Mouse (Mus musculus) lung, embryonic 15.5 days (tissue): ENCODE measurements around the gene Pitpnc1. TPM values are rescaled to one million over a fixed set of nuclear protein-coding genes. Genes with fewer than 3 reads are reported as not detected.

Source experiments
- ATAC-seq: fragments of 200-750 bp; cut with Nextera tagmentation; 2 replicates; pipeline ENCODE4 v1.8.0; 2017; ENCODE audit warnings: moderate number of reproducible peaks, borderline replicate concordance; ENCODE audit not compliant: low FRiP score, low TSS enrichment; ENCODE audit errors: extremely low read depth
- H3K27ac ChIP-seq: fragments of 300-500 bp; sonication (generic); 2 replicates; pipeline ENCODE4 v1.5.1; 2015; ENCODE audit warnings: moderate library complexity, mild to moderate bottlenecking, inconsistent platforms
- H3K27me3 ChIP-seq: fragments of 300-500 bp; sonication (generic); 2 replicates; pipeline ENCODE4 v1.6.1; 2015; ENCODE audit warnings: inconsistent platforms
- H3K36me3 ChIP-seq: fragments of 300-500 bp; sonication (generic); 2 replicates; pipeline ENCODE4 v1.6.1; 2015; ENCODE audit warnings: inconsistent platforms
- H3K4me1 ChIP-seq: fragments of 300-500 bp; sonication (generic); 2 replicates; pipeline ENCODE4 v1.6.1; 2015; ENCODE audit warnings: inconsistent platforms
- H3K4me2 ChIP-seq: fragments of 300-500 bp; sonication (generic); 2 replicates; pipeline ENCODE4 v1.6.1; 2015; ENCODE audit warnings: inconsistent platforms, mild to moderate bottlenecking, moderate library complexity
- H3K4me3 ChIP-seq: fragments of 300-500 bp; sonication (generic); 2 replicates; pipeline ENCODE4 v1.5.1; 2015; ENCODE audit warnings: mild to moderate bottlenecking, inconsistent platforms
- H3K9ac ChIP-seq: fragments of 300-500 bp; sonication (generic); 2 replicates; pipeline ENCODE4 v1.6.1; 2015; ENCODE audit warnings: inconsistent platforms
- H3K9me3 ChIP-seq: fragments of 300-500 bp; sonication (generic); 2 replicates; pipeline ENCODE4 v1.6.1; 2016; ENCODE audit warnings: inconsistent platforms
- WGBS: fragments of 180-500 bp; shearing (Covaris S2); methylation state at CpG from one replicate; pipeline ENCODE4 v1.1.7; 2015; 5-methylcytosine and 5-hydroxymethylcytosine counted together
- polyA plus RNA-seq: library from polyadenylated mRNA; unstranded; fragments of >200 nt; fragmentation: Nextera tagmentation; extraction: Ambion mirVana; gene quantifications from 2 replicates; pipeline ENCODE4 v1.2.1, GENCODE M21; 2015

Gene Pitpnc1
- polyA plus RNA-seq, 1 experiment from 2014 or later, result 16.7 TPM

- H3K9ac ChIP-seq, result no peak overlapping the region
- no peaks in the 10 kb centered on the region for H3K9me3 ChIP-seq
- H3K36me3 ChIP-seq, result no peaks in the 10 kb centered on the region
- no peak for ATAC-seq
- WGBS, result 84% methylated on average over 7 of the region's 7 CpGs
- H3K4me2 ChIP-seq, result no peak overlapping the region
- no peaks in the 10 kb centered on the region for H3K27me3 ChIP-seq
- H3K27ac ChIP-seq, result no peak overlapping the region
- no peaks in the 10 kb centered on the region for H3K4me1 ChIP-seq
- H3K4me3 ChIP-seq, result no peak overlapping the region
Measured at GRCm38 (mm10) chr11:107251460-107251859, 219.0 kb downstream of the Pitpnc1 start.

GRCm38 (mm10) chr11:107250882-107251281 lies 219.6 kb downstream of the Pitpnc1 start:
- Histone ChIP-seq H3K4me3 (no peak overlapping the region), H3K4me1 (no peaks in the 10 kb centered on the region), H3K4me2 (no peak overlapping the region), H3K27me3 (no peaks in the 10 kb centered on the region), H3K9me3 (no peaks in the 10 kb centered on the region), H3K27ac (no peak overlapping the region), H3K9ac (no peak overlapping the region), H3K36me3 (no peaks in the 10 kb centered on the region)
- 90% methylated on average over 8 of the region's 8 CpGs for WGBS
- no peak for ATAC-seq

- H3K27me3 ChIP-seq, result no peaks in the 10 kb centered on the region
- no peak overlapping the region for H3K4me2 ChIP-seq
- H3K9ac ChIP-seq, result no peak overlapping the region
- H3K4me3 ChIP-seq, result no peak overlapping the region
- no peak for ATAC-seq
- H3K9me3 ChIP-seq, result no peaks in the 10 kb centered on the region
- no peaks in the 10 kb centered on the region for H3K36me3 ChIP-seq
- H3K27ac ChIP-seq, result no peak overlapping the region
- 83% methylated on average over 7 of the region's 7 CpGs for WGBS
- H3K4me1 ChIP-seq, result no peaks in the 10 kb centered on the region
Measured at GRCm38 (mm10) chr11:107248753-107249152, 221.7 kb downstream of the Pitpnc1 start.

GRCm38 (mm10) chr11:107245657-107246056 lies 224.8 kb downstream of the Pitpnc1 start:
- Histone ChIP-seq H3K27me3 (no peaks in the 10 kb centered on the region), H3K27ac (no peak overlapping the region), H3K36me3 (no peaks in the 10 kb centered on the region), H3K4me3 (no peak overlapping the region), H3K9me3 (no peaks in the 10 kb centered on the region), H3K4me2 (no peak overlapping the region), H3K9ac (no peak overlapping the region), H3K4me1 (no peaks in the 10 kb centered on the region)
- ATAC-seq, result no peak
- WGBS, result 90% methylated on average over 7 of the region's 7 CpGs

GRCm38 (mm10) chr11:107243126-107243525 lies 227.4 kb downstream of the Pitpnc1 start:
- no peak for ATAC-seq
- no peaks in the 10 kb centered on the region for H3K27me3 ChIP-seq
- H3K4me2 ChIP-seq, result no peak overlapping the region
- H3K27ac ChIP-seq, result no peak overlapping the region
- H3K9me3 ChIP-seq, result no peaks in the 10 kb centered on the region
- WGBS, result 77% methylated on average over 6 of the region's 6 CpGs
- H3K9ac ChIP-seq, result no peak overlapping the region
- H3K36me3 ChIP-seq, result no peaks in the 10 kb centered on the region
- H3K4me3 ChIP-seq, result no peak overlapping the region
- H3K4me1 ChIP-seq, result no peaks in the 10 kb centered on the region

- Histone ChIP-seq H3K9me3 (no peaks in the 10 kb centered on the region), H3K4me1 (no peaks in the 10 kb centered on the region), H3K27ac (no peak overlapping the region), H3K9ac (no peak overlapping the region), H3K36me3 (no peaks in the 10 kb centered on the region), H3K4me3 (no peak overlapping the region), H3K4me2 (no peak overlapping the region), H3K27me3 (no peaks in the 10 kb centered on the region)
- no peak for ATAC-seq
- WGBS, result 87% methylated on average over 7 of the region's 7 CpGs
Measured at GRCm38 (mm10) chr11:107241678-107242077, 228.8 kb downstream of the Pitpnc1 start.

- H3K9ac ChIP-seq, result no peak overlapping the region
- H3K4me3 ChIP-seq, result no peak overlapping the region
- H3K9me3 ChIP-seq, result no peaks in the 10 kb centered on the region
- no peaks in the 10 kb centered on the region for H3K4me1 ChIP-seq
- no peak for ATAC-seq
- H3K27ac ChIP-seq, result no peak overlapping the region
- H3K4me2 ChIP-seq, result no peak overlapping the region
- WGBS, result 88% methylated on average over 6 of the region's 6 CpGs
- no peaks in the 10 kb centered on the region for H3K27me3 ChIP-seq
- H3K36me3 ChIP-seq, result no peaks in the 10 kb centered on the region
Measured at GRCm38 (mm10) chr11:107238506-107238905, 232.0 kb downstream of the Pitpnc1 start.

GRCm38 (mm10) chr11:107237532-107237931 lies 233.0 kb downstream of the Pitpnc1 start:
- no peak overlapping the region for H3K4me3 ChIP-seq
- H3K4me2 ChIP-seq, result no peak overlapping the region
- H3K27ac ChIP-seq, result no peak overlapping the region
- ATAC-seq, result no peak
- H3K9me3 ChIP-seq, result no peaks in the 10 kb centered on the region
- 83% methylated on average over 4 of the region's 4 CpGs for WGBS
- no peaks in the 10 kb centered on the region for H3K36me3 ChIP-seq
- H3K27me3 ChIP-seq, result no peaks in the 10 kb centered on the region
- no peaks in the 10 kb centered on the region for H3K4me1 ChIP-seq
- H3K9ac ChIP-seq, result no peak overlapping the region

- no peak overlapping the region for H3K27ac ChIP-seq
- H3K4me3 ChIP-seq, result no peak overlapping the region
- H3K9ac ChIP-seq, result no peak overlapping the region
- H3K9me3 ChIP-seq, result no peaks in the 10 kb centered on the region
- 90% methylated on average over 5 of the region's 5 CpGs for WGBS
- no peaks in the 10 kb centered on the region for H3K4me1 ChIP-seq
- H3K27me3 ChIP-seq, result no peaks in the 10 kb centered on the region
- no peak overlapping the region for H3K4me2 ChIP-seq
- ATAC-seq, result no peak
- 0 out of 2 replicates have a peak, but pooled peaks cover 8% of the 10 kb centered on the region for H3K36me3 ChIP-seq
Measured at GRCm38 (mm10) chr11:107233252-107233890, 237.1 kb downstream of the Pitpnc1 start.

- Histone ChIP-seq H3K27me3 (no peaks in the 10 kb centered on the region), H3K4me3 (no peak overlapping the region), H3K9me3 (no peaks in the 10 kb centered on the region), H3K4me1 (no peaks in the 10 kb centered on the region), H3K9ac (no peak overlapping the region), H3K27ac (no peak overlapping the region), H3K4me2 (no peak overlapping the region), H3K36me3 (0 out of 2 replicates have a peak, but pooled peaks cover 8% of the 10 kb centered on the region)
- ATAC-seq, result no peak
- 78% methylated on average over 10 of the region's 10 CpGs for WGBS
Measured at GRCm38 (mm10) chr11:107230128-107230527, 240.4 kb downstream of the Pitpnc1 start.

GRCm38 (mm10) chr11:107226431-107226830 lies 244.1 kb downstream of the Pitpnc1 start:
- 64% methylated on average over 1 of the region's 1 CpGs for WGBS
- Histone ChIP-seq H3K9ac (no peak overlapping the region), H3K9me3 (no peaks in the 10 kb centered on the region), H3K27me3 (no peaks in the 10 kb centered on the region), H3K4me2 (no peak overlapping the region), H3K4me3 (no peak overlapping the region), H3K27ac (no peak overlapping the region), H3K4me1 (no peaks in the 10 kb centered on the region), H3K36me3 (no peaks in the 10 kb centered on the region)
- no peak for ATAC-seq

- no peaks in the 10 kb centered on the region for H3K27me3 ChIP-seq
- WGBS, result 89% methylated on average over 10 of the region's 10 CpGs
- H3K36me3 ChIP-seq, result no peaks in the 10 kb centered on the region
- H3K9me3 ChIP-seq, result no peaks in the 10 kb centered on the region
- no peak for ATAC-seq
- H3K4me3 ChIP-seq, result no peak overlapping the region
- H3K4me1 ChIP-seq, result no peaks in the 10 kb centered on the region
- H3K9ac ChIP-seq, result no peak overlapping the region
- H3K4me2 ChIP-seq, result no peak overlapping the region
- no peak overlapping the region for H3K27ac ChIP-seq
Measured at GRCm38 (mm10) chr11:107226013-107226412, 244.5 kb downstream of the Pitpnc1 start.

- 67% methylated on average over 5 of the region's 5 CpGs for WGBS
- no peak overlapping the region for H3K27ac ChIP-seq
- no peak overlapping the region for H3K4me3 ChIP-seq
- H3K9ac ChIP-seq, result no peak overlapping the region
- no peak for ATAC-seq
- H3K36me3 ChIP-seq, result no peaks in the 10 kb centered on the region
- H3K4me1 ChIP-seq, result no peaks in the 10 kb centered on the region
- no peak overlapping the region for H3K4me2 ChIP-seq
- H3K9me3 ChIP-seq, result no peaks in the 10 kb centered on the region
- no peaks in the 10 kb centered on the region for H3K27me3 ChIP-seq
Measured at GRCm38 (mm10) chr11:107225301-107225700, 245.2 kb downstream of the Pitpnc1 start.
